Mouse (Mus musculus) intestine, embryonic 16.5 days (tissue): ENCODE data around the gene Angptl2. TPM values are rescaled to one million over a fixed set of nuclear protein-coding genes. Genes with fewer than 3 reads are reported as not detected.

Source experiments
- ATAC-seq: fragments of 200-750 bp; cut with Nextera tagmentation; 2 replicates; pipeline ENCODE4 v1.8.0; 2017; ENCODE audit warnings: moderate TSS enrichment, moderate library complexity
- H3K27ac ChIP-seq: fragments of 300-500 bp; sonication (generic); 2 replicates; pipeline ENCODE4 v1.5.1; 2014; ENCODE audit warnings: mild to moderate bottlenecking, low read length
- H3K27me3 ChIP-seq: fragments of 300-500 bp; sonication (generic); replicated peaks from 2 replicates; pipeline ENCODE4 v1.6.1; 2014; ENCODE audit warnings: low read length, control low read depth, mixed read lengths; ENCODE audit not compliant: control insufficient read depth, insufficient read depth
- H3K36me3 ChIP-seq: fragments of 300-500 bp; sonication (generic); 2 replicates; pipeline ENCODE4 v1.6.1; 2014; ENCODE audit warnings: low read length, control low read depth; ENCODE audit not compliant: control insufficient read depth, insufficient read depth
- H3K4me1 ChIP-seq: fragments of 300-500 bp; sonication (generic); 2 replicates; pipeline ENCODE4 v1.6.1; 2014; ENCODE audit warnings: low read length, control low read depth, mixed read lengths; ENCODE audit not compliant: control insufficient read depth, insufficient read depth
- H3K4me2 ChIP-seq: fragments of 300-500 bp; sonication (generic); 2 replicates; pipeline ENCODE4 v1.6.1; 2014; ENCODE audit warnings: low read depth, low read length, control low read depth
- H3K4me3 ChIP-seq: fragments of 300-500 bp; sonication (generic); 2 replicates; pipeline ENCODE4 v1.5.1; 2014; ENCODE audit warnings: mild to moderate bottlenecking, low read length
- H3K9ac ChIP-seq: fragments of 300-500 bp; sonication (generic); 2 replicates; pipeline ENCODE4 v1.6.1; 2014; ENCODE audit warnings: low read depth, low read length
- H3K9me3 ChIP-seq: fragments of 300-500 bp; sonication (generic); 2 replicates; pipeline ENCODE4 v1.6.1; 2016; ENCODE audit warnings: low read length, control low read depth; ENCODE audit not compliant: control insufficient read depth
- WGBS: fragments of 180-500 bp; shearing (Covaris S2); extraction: QIAGEN DNeasy Blood & Tissue Kit; methylation state at CpG from one replicate; pipeline ENCODE4 v1.1.7; 2014; 5-methylcytosine and 5-hydroxymethylcytosine counted together
- polyA plus RNA-seq: library from polyadenylated mRNA; unstranded; fragments of >200 nt; fragmentation: Nextera tagmentation; extraction: Ambion mirVana; gene quantifications from 2 replicates; pipeline ENCODE4 v1.2.1, GENCODE M21; 2015

The Angptl2 gene
- polyA plus RNA-seq, 1 experiment from 2014 or later, result 41.6 TPM

GRCm38 (mm10) chr2:33221339-33221900, 5.6 kb downstream of the Angptl2 start:
- Histone ChIP-seq H3K4me1 (peaks cover 33% of the 10 kb centered on the region), H3K27ac (no peak overlapping the region)
- WGBS, result 81% methylated on average over 11 of the region's 11 CpGs

GRCm38 (mm10) chr2:33222480-33222879, 6.6 kb downstream of the Angptl2 start:
- no peak for ATAC-seq
- Histone ChIP-seq H3K9me3 (no peaks in the 10 kb centered on the region), H3K4me1 (peaks cover 23% of the 10 kb centered on the region), H3K36me3 (no peaks in the 10 kb centered on the region), H3K4me3 (no peak overlapping the region), H3K4me2 (no peak overlapping the region), H3K9ac (no peak overlapping the region), H3K27me3 (no peaks in the 10 kb centered on the region), H3K27ac (no peak overlapping the region)
- WGBS, result 73% methylated on average over 6 of the region's 6 CpGs

More at GRCm38 (mm10) chr2:33221339-33221900, 5.6 kb downstream of the Angptl2 start:
- Histone ChIP-seq H3K4me3 (no peak overlapping the region), H3K36me3 (no peaks in the 10 kb centered on the region), H3K4me2 (no peak overlapping the region), H3K9me3 (no peaks in the 10 kb centered on the region), H3K27me3 (no peaks in the 10 kb centered on the region), H3K9ac (no peak overlapping the region)
- ATAC-seq, result no peak

GRCm38 (mm10) chr2:33223656-33224358, 7.9 kb downstream of the Angptl2 start:
- no peaks in the 10 kb centered on the region for H3K9me3 ChIP-seq
- H3K4me2 ChIP-seq, result no peak overlapping the region
- no peaks in the 10 kb centered on the region for H3K36me3 ChIP-seq
- no peaks in the 10 kb centered on the region for H3K27me3 ChIP-seq
- ATAC-seq, result no peak
- no peak overlapping the region for H3K9ac ChIP-seq
- H3K4me3 ChIP-seq, result no peak overlapping the region
- no peak overlapping the region for H3K27ac ChIP-seq
- peaks cover 13% of the 10 kb centered on the region for H3K4me1 ChIP-seq
- 69% methylated on average over 10 of the region's 10 CpGs for WGBS

DNA sequence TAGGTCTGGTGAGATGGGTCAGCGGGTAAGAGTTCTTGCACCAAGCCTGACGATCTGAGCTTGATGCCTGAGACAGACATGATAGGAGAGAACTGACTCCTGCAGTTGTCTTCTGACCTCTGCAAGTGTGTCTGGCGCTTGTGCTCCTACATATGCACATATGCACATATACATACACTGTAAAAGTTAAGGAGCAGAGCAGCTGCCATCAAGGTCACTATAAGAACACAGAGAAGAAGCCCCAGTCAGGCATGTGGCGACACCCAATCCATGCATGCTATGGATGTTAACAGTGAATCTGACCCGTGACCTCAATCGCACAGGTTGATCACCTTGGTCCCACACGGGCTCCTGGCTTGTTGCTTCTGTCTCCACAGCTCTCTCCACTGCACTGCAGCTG, 10.1 kb downstream of the Angptl2 start:
- Histone ChIP-seq H3K27me3 (no peaks in the 10 kb centered on the region), H3K27ac (no peak overlapping the region), H3K4me3 (no peak overlapping the region), H3K4me1 (no peaks in the 10 kb centered on the region; the same call in 1 of the 2 replicates), H3K36me3 (no peaks in the 10 kb centered on the region), H3K9ac (no peak overlapping the region), H3K9me3 (no peaks in the 10 kb centered on the region), H3K4me2 (no peak overlapping the region)
- WGBS, result 86% methylated on average over 7 of the region's 7 CpGs
- no peak for ATAC-seq

DNA sequence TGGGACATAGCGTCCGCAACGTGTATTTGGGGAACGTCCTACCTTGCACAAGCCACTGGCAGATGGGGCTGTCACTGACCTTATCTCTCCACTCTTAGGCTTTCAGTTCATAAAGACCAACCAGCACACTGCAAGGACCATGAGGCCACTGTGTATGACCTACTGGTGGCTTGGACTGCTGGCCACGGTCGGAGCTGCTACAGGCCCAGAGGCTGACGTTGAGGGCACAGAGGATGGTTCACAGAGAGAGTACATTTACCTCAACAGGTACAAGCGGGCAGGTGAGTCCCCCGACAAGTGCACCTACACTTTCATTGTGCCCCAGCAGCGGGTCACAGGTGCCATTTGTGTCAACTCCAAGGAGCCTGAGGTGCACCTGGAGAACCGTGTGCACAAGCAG, 12.2 kb downstream of the Angptl2 start:
- Histone ChIP-seq H3K4me2 (no peak overlapping the region), H3K9me3 (no peaks in the 10 kb centered on the region), H3K4me3 (no peak overlapping the region), H3K9ac (no peak overlapping the region), H3K36me3 (no peaks in the 10 kb centered on the region), H3K27ac (no peak overlapping the region), H3K27me3 (no peaks in the 10 kb centered on the region), H3K4me1 (no peaks in the 10 kb centered on the region; the same call in 1 of the 2 replicates)
- ATAC-seq, result no peak
- 88% methylated on average over 11 of the region's 11 CpGs for WGBS

DNA sequence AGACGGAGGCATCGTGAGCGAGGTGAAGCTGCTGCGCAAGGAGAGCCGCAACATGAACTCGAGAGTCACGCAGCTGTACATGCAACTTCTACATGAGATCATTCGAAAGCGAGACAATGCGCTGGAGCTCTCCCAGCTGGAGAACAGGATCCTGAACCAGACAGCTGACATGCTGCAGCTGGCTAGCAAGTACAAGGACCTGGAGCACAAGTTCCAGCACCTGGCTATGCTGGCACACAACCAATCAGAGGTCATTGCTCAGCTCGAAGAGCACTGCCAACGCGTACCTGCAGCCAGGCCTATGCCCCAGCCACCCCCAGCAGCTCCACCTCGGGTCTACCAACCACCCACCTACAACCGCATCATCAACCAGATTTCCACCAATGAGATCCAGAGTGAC, 12.7 kb downstream of the Angptl2 start:
- no peaks in the 10 kb centered on the region; the same call in 1 of the 2 replicates for H3K4me1 ChIP-seq
- ATAC-seq, result no peak
- no peaks in the 10 kb centered on the region for H3K27me3 ChIP-seq
- H3K36me3 ChIP-seq, result no peaks in the 10 kb centered on the region
- H3K4me2 ChIP-seq, result no peak overlapping the region
- no peak overlapping the region for H3K27ac ChIP-seq
- WGBS, result 79% methylated on average over 15 of the region's 15 CpGs
- no peaks in the 10 kb centered on the region for H3K9me3 ChIP-seq
- H3K4me3 ChIP-seq, result no peak overlapping the region
- H3K9ac ChIP-seq, result no peak overlapping the region

GRCm38 (mm10) chr2:33230701-33231100, 14.8 kb downstream of the Angptl2 start:
- Histone ChIP-seq H3K9me3 (no peaks in the 10 kb centered on the region), H3K36me3 (no peaks in the 10 kb centered on the region), H3K4me2 (no peak overlapping the region), H3K27ac (no peak overlapping the region), H3K4me1 (no peaks in the 10 kb centered on the region), H3K4me3 (no peak overlapping the region), H3K9ac (no peak overlapping the region), H3K27me3 (no peaks in the 10 kb centered on the region)
- no peak for ATAC-seq
- WGBS, result 56% methylated on average over 10 of the region's 10 CpGs

DNA sequence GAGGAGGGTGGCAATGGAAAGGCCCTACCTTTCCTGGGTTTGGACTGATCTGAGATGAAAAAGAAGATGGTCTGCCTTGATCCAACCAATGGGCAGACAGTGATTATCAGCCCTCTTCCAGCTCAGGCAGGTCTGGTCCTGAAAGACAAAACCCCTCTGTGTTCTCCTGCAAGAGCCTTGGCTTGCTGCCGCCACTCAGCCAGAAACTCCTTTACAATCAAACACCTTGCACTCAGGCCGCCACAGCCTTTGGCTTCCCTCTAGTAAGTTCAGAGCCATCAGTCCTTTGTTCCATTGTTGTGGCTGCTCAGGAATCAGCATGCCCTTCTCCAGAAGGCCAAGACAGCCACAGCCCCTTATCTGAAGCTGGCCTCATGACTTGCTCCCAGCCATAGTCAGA, 15.9 kb downstream of the Angptl2 start:
- no peaks in the 10 kb centered on the region for H3K36me3 ChIP-seq
- H3K4me2 ChIP-seq, result no peak overlapping the region
- no peak overlapping the region for H3K9ac ChIP-seq
- H3K27me3 ChIP-seq, result no peaks in the 10 kb centered on the region
- no peak overlapping the region for H3K27ac ChIP-seq
- no peaks in the 10 kb centered on the region for H3K4me1 ChIP-seq
- H3K4me3 ChIP-seq, result no peak overlapping the region
- 73% methylated on average over 2 of the region's 2 CpGs for WGBS
- no peak for ATAC-seq
- H3K9me3 ChIP-seq, result no peaks in the 10 kb centered on the region

GRCm38 (mm10) chr2:33232782-33233570, 17.1 kb downstream of the Angptl2 start:
- Histone ChIP-seq H3K4me2 (no peak overlapping the region), H3K9me3 (no peaks in the 10 kb centered on the region), H3K36me3 (no peaks in the 10 kb centered on the region), H3K27ac (no peak overlapping the region), H3K4me1 (no peaks in the 10 kb centered on the region), H3K27me3 (no peaks in the 10 kb centered on the region), H3K9ac (peak overlapping the region; percentile 10; the same call in 1 of the 2 replicates), H3K4me3 (no peak overlapping the region)
- 79% methylated on average over 6 of the region's 6 CpGs for WGBS
- ATAC-seq, result no peak; the same call in 1 of the 2 replicates
